Mouse (Mus musculus): Measurements from ENCODE around the gene Cox19.

DNA sequence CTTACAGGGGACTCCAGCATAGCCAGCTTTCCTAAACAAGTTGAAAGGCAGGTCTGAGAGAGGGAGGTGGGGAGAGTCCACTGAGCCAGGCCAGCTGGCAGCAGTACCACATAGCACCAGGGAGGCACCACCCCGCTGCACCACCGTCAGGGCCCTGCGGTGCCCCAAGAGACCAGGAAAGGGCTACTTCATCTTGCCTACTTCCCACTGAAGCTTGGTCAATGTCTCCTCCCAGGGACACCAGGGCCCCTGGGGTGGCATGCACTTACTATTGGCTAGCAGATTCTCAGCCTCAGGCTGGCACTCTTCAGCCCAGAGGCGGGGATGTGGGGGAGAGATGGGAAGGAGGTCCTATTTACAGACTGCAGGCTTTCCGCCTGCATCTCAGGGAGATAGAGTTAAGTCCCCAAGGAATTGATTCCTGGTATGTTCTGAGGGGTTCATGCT, 27.1 kb downstream of the Cox19 start:
- no peak for TF ChIP-seq MYOG (IDR thresholded peaks at IDR 0.05; ENCODE audit: control insufficient read depth, extremely low read depth, insufficient read length)
- TF ChIP-seq MAX (IDR thresholded peaks at IDR 0.05), result no peak
- TF ChIP-seq CTCF (IDR thresholded peaks at IDR 0.05; ENCODE audit: control insufficient read depth, insufficient read depth, insufficient read length), result no peak
- no peak for TF ChIP-seq MYOD1 (IDR thresholded peaks at IDR 0.05; ENCODE audit: control insufficient read depth, insufficient read length, low read depth)
- no peak for TF ChIP-seq CEBPB (IDR thresholded peaks at IDR 0.05; ENCODE audit: low read depth)
- no peak for TF ChIP-seq USF1 (IDR thresholded peaks at IDR 0.05; ENCODE audit: low read depth)
- TF ChIP-seq FOSL1 (IDR thresholded peaks at IDR 0.05; ENCODE audit: insufficient read depth, low read length, poor library complexity, severe bottlenecking), result no peak

Data from C2C12 (cell line).